Mouse (Mus musculus) heart, embryonic 11.5 days (tissue): ENCODE results near the gene Srrm4. TPM values are rescaled to one million over a fixed set of nuclear protein-coding genes. Genes with fewer than 3 reads are reported as not detected.

Experiments used
- ATAC-seq: fragments of 200-750 bp; cut with Nextera tagmentation; replicated peaks from 2 replicates; pipeline ENCODE4 v1.8.0; 2017; ENCODE audit warnings: moderate library complexity; ENCODE audit not compliant: insufficient number of reproducible peaks, low FRiP score, low TSS enrichment
- H3K27ac ChIP-seq: fragments of 300-500 bp; sonication (generic); 2 replicates; pipeline ENCODE4 v1.5.1; 2014; ENCODE audit warnings: mild to moderate bottlenecking, low read depth, low read length
- H3K27me3 ChIP-seq: fragments of 300-500 bp; sonication (generic); 2 replicates; pipeline ENCODE4 v1.6.1; 2014; ENCODE audit warnings: mild to moderate bottlenecking, low read length, mixed read lengths; ENCODE audit not compliant: control insufficient read depth, insufficient read depth
- H3K36me3 ChIP-seq: fragments of 300-500 bp; sonication (generic); 2 replicates; pipeline ENCODE4 v1.6.1; 2014; ENCODE audit warnings: mild to moderate bottlenecking, low read length, moderate library complexity, mixed read lengths; ENCODE audit not compliant: control insufficient read depth, insufficient read depth
- H3K4me1 ChIP-seq: fragments of 300-500 bp; sonication (generic); 2 replicates; pipeline ENCODE4 v1.6.1; 2014; ENCODE audit warnings: low read length; ENCODE audit not compliant: control insufficient read depth, insufficient read depth
- H3K4me2 ChIP-seq: fragments of 300-500 bp; sonication (generic); 2 replicates; pipeline ENCODE4 v1.6.1; 2014; ENCODE audit warnings: mild to moderate bottlenecking, moderate library complexity
- H3K4me3 ChIP-seq: fragments of 300-500 bp; sonication (generic); 2 replicates; pipeline ENCODE4 v1.5.1; 2014; ENCODE audit warnings: low read depth, low read length
- H3K9ac ChIP-seq: fragments of 300-500 bp; sonication (generic); 2 replicates; pipeline ENCODE4 v1.6.1; 2014; ENCODE audit warnings: mild to moderate bottlenecking, low read depth, low read length, moderate library complexity
- H3K9me3 ChIP-seq: fragments of 300-500 bp; sonication (generic); replicated peaks from 2 replicates; pipeline ENCODE4 v1.6.1; 2016; ENCODE audit warnings: low read length; ENCODE audit not compliant: control insufficient read depth
- WGBS: fragments of 180-500 bp; shearing (Covaris S2); extraction: QIAGEN DNeasy Blood & Tissue Kit; methylation state at CpG from one replicate; pipeline ENCODE4 v1.1.7; 2014; ENCODE audit not compliant: insufficient replicate concordance; 5-methylcytosine and 5-hydroxymethylcytosine counted together
- polyA plus RNA-seq: library from polyadenylated mRNA; unstranded; fragments of >200 nt; fragmentation: Nextera tagmentation; extraction: Ambion mirVana; gene quantifications from 2 replicates; pipeline ENCODE4 v1.2.1, GENCODE M21; 2014

The Srrm4 gene
- polyA plus RNA-seq, 1 experiment from 2014 or later, result 0.86 TPM

GRCm38 (mm10) chr5:116400042-116400730 lies 191.4 kb downstream of the Srrm4 start:
- Histone ChIP-seq H3K27me3 (no peaks in the 10 kb centered on the region), H3K4me2 (no peak overlapping the region), H3K36me3 (no peaks in the 10 kb centered on the region), H3K9me3 (no peaks in the 10 kb centered on the region), H3K9ac (no peak overlapping the region), H3K27ac (no peak overlapping the region), H3K4me3 (no peak overlapping the region), H3K4me1 (no peaks in the 10 kb centered on the region)
- WGBS, result 62% methylated on average over 8 of the region's 8 CpGs
- ATAC-seq, result no peak

GRCm38 (mm10) chr5:116396104-116396503 lies 195.5 kb downstream of the Srrm4 start:
- ATAC-seq, result no peak
- H3K9me3 ChIP-seq, result no peaks in the 10 kb centered on the region
- H3K27me3 ChIP-seq, result no peaks in the 10 kb centered on the region
- H3K9ac ChIP-seq, result no peak overlapping the region
- no peak overlapping the region for H3K4me3 ChIP-seq
- no peak overlapping the region for H3K4me2 ChIP-seq
- WGBS, result 78% methylated on average over 5 of the region's 5 CpGs
- no peaks in the 10 kb centered on the region for H3K36me3 ChIP-seq
- H3K27ac ChIP-seq, result no peak overlapping the region
- H3K4me1 ChIP-seq, result no peaks in the 10 kb centered on the region

GRCm38 (mm10) chr5:116392603-116393002 lies 199.0 kb downstream of the Srrm4 start:
- 66% methylated on average over 9 of the region's 9 CpGs for WGBS
- Histone ChIP-seq H3K4me1 (peaks cover 6% of the 10 kb centered on the region; the same call in 1 of the 2 replicates), H3K27ac (no peak overlapping the region), H3K4me3 (no peak overlapping the region), H3K27me3 (no peaks in the 10 kb centered on the region), H3K9ac (no peak overlapping the region), H3K4me2 (no peak overlapping the region), H3K9me3 (no peaks in the 10 kb centered on the region), H3K36me3 (no peaks in the 10 kb centered on the region)
- ATAC-seq, result no peak

GRCm38 (mm10) chr5:116389856-116390542 lies 201.6 kb downstream of the Srrm4 start:
- Histone ChIP-seq H3K4me1 (peaks cover 6% of the 10 kb centered on the region; the same call in 1 of the 2 replicates), H3K27ac (no peak overlapping the region), H3K4me3 (no peak overlapping the region), H3K36me3 (no peaks in the 10 kb centered on the region), H3K9me3 (no peaks in the 10 kb centered on the region), H3K27me3 (no peaks in the 10 kb centered on the region), H3K9ac (no peak overlapping the region), H3K4me2 (no peak overlapping the region)
- WGBS, result 52% methylated on average over 15 of the region's 15 CpGs
- peak; percentile 35; the same call in 1 of the 2 replicates for ATAC-seq

GRCm38 (mm10) chr5:116389321-116389720 lies 202.3 kb downstream of the Srrm4 start:
- Histone ChIP-seq H3K9ac (no peak overlapping the region), H3K27ac (no peak overlapping the region), H3K4me2 (no peak overlapping the region), H3K4me3 (no peak overlapping the region), H3K36me3 (no peaks in the 10 kb centered on the region), H3K27me3 (no peaks in the 10 kb centered on the region), H3K9me3 (no peaks in the 10 kb centered on the region), H3K4me1 (peaks cover 6% of the 10 kb centered on the region; the same call in 1 of the 2 replicates)
- no peak for ATAC-seq
- 71% methylated on average over 4 of the region's 4 CpGs for WGBS

Other genes starting within 250 kb of the Srrm4 start
- gene Hspb8, start 169.0 kb downstream of the Srrm4 start, polyA plus RNA-seq, result 34.9 and 35.3 TPM in 2 replicates